Mouse (Mus musculus) forebrain, postnatal 0 days (tissue): ENCODE measurements around the gene Serpina3a. TPM values are rescaled to one million over a fixed set of nuclear protein-coding genes. Genes with fewer than 3 reads are reported as not detected.

Source experiments
- ATAC-seq: fragments of 200-750 bp; cut with Nextera tagmentation; 2 replicates; pipeline ENCODE4 v1.8.0; 2017; ENCODE audit warnings: mild to moderate bottlenecking, moderate library complexity
- DNase-seq: peaks from one replicate; pipeline ENCODE4 v3.0.0-alpha.2; 2015
- H3K27ac ChIP-seq: fragments of 300-500 bp; sonication (generic); 2 replicates; pipeline ENCODE4 v1.5.1; 2014; ENCODE audit warnings: low read depth, mild to moderate bottlenecking, antibody characterized with exemption, low read length, moderate library complexity, mixed read lengths
- H3K27me3 ChIP-seq: fragments of 300-500 bp; sonication (generic); 2 replicates; pipeline ENCODE4 v1.6.1; 2014; ENCODE audit warnings: mild to moderate bottlenecking, low read length, mixed read lengths; ENCODE audit not compliant: insufficient read depth
- H3K36me3 ChIP-seq: fragments of 300-500 bp; sonication (generic); 2 replicates; pipeline ENCODE4 v1.6.1; 2014; ENCODE audit warnings: mild to moderate bottlenecking, moderate library complexity; ENCODE audit not compliant: insufficient read depth
- H3K4me1 ChIP-seq: fragments of 300-500 bp; sonication (generic); 2 replicates; pipeline ENCODE4 v1.6.1; 2014; ENCODE audit warnings: antibody characterized with exemption; ENCODE audit not compliant: insufficient read depth
- H3K4me2 ChIP-seq: fragments of 300-500 bp; sonication (generic); 2 replicates; pipeline ENCODE4 v1.6.1; 2014; ENCODE audit warnings: low read depth, mild to moderate bottlenecking, moderate library complexity
- H3K4me3 ChIP-seq: fragments of 300-500 bp; sonication (generic); 2 replicates; pipeline ENCODE4 v1.5.1; 2014; ENCODE audit warnings: low read depth, low read length, mixed read lengths
- H3K9ac ChIP-seq: fragments of 300-500 bp; sonication (generic); 2 replicates; pipeline ENCODE4 v1.6.1; 2014; ENCODE audit warnings: mild to moderate bottlenecking
- H3K9me3 ChIP-seq: fragments of 300-500 bp; sonication (generic); 2 replicates; pipeline ENCODE4 v1.6.1; 2016; ENCODE audit warnings: low read length
- CTCF ChIP-seq: sonication (generic); IDR thresholded peaks from 2 replicates; pipeline ENCODE4 v1.5.1; 2016; ENCODE audit warnings: antibody characterized with exemption, control low read depth, low read depth
- WGBS: fragments of 180-500 bp; shearing (Covaris S2); extraction: QIAGEN DNeasy Blood & Tissue Kit; methylation state at CpG from one replicate; pipeline ENCODE4 v1.1.7; 2014; 5-methylcytosine and 5-hydroxymethylcytosine counted together
- polyA plus RNA-seq: library from polyadenylated mRNA; unstranded; fragments of >200 nt; fragmentation: Nextera tagmentation; extraction: Ambion mirVana; gene quantifications from 2 replicates; pipeline ENCODE4 v1.2.1, GENCODE M21; 2015
- total RNA-seq: library from RNA; depleted of rRNA; stranded (reverse); fragments of >200 nt; gene quantifications from 2 replicates; pipeline ENCODE4 v1.2.3, GENCODE M21; 2014

The Serpina3a gene
- total and polyA plus RNA-seq, 2 experiments from 2014 or later: not detected

DNA sequence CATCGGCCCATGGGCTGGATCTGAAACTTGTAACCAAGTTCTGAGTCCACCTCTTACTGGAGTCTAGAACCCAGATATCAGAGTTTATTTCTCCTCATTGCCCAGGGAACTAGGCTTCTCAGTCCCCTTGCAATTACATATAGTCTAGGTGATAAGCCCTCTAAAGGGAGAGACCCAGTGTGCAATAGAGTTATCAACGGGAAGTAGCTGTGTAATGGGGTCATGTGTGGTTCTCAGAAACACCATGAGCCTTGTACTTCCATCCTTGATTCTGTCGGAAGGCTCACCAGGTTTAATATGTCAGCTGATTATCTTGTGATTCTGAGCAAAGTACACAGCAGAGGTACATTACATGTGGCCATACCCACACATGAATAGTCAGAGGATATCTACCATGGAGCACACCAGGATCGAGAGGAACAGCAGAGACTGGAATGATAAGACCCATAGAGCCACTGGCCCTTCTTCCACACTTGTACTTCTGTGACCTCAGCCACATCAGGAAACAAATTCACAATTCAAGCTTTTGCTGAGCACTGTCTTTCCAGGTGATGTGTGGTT is 28.1 kb downstream of the Serpina3a start:
- no peak overlapping the region for H3K4me3 ChIP-seq
- DNase-seq: no peak
- H3K27ac ChIP-seq: no peak overlapping the region
- no peak overlapping the region for H3K9ac ChIP-seq
- WGBS: 95% methylated on average over 4 of the region's 4 CpGs
- H3K4me2 ChIP-seq: no peak overlapping the region
- H3K36me3 ChIP-seq: no peaks in the 10 kb centered on the region
- H3K4me1 ChIP-seq: no peaks in the 10 kb centered on the region
- TF ChIP-seq CTCF: no peak
- H3K27me3 ChIP-seq: no peaks in the 10 kb centered on the region
- no peak for ATAC-seq
- no peaks in the 10 kb centered on the region for H3K9me3 ChIP-seq

DNA sequence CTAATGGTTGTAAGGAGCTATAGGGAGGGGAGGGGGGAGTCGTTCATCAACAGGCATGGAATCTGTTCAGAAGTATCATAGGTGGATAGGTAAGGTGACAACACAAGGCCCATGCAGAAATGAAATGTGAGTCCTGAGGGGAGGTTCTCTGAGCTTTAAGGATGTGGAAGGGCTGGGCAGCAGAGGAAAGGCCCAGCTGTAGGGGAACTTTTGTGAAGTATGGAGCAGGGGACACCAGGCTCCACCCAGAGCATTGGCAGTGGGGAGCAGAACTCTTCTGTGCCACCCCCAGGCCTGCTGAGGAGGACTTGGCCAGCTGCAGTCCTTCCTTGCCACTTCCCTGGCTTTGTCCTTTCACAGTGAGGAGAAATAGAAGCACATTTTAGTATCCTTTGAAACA is 29.0 kb downstream of the Serpina3a start:
- DNase-seq (no peak), ATAC-seq (no peak)
- WGBS: 79% methylated on average over 1 of the region's 1 CpGs
- H3K4me3 ChIP-seq: no peak overlapping the region
- H3K4me2 ChIP-seq: no peak overlapping the region
- no peaks in the 10 kb centered on the region for H3K4me1 ChIP-seq
- H3K36me3 ChIP-seq: no peaks in the 10 kb centered on the region
- H3K27me3 ChIP-seq: no peaks in the 10 kb centered on the region
- no peak overlapping the region for H3K9ac ChIP-seq
- H3K27ac ChIP-seq: no peak overlapping the region
- no peak for TF ChIP-seq CTCF
- H3K9me3 ChIP-seq: no peaks in the 10 kb centered on the region

DNA sequence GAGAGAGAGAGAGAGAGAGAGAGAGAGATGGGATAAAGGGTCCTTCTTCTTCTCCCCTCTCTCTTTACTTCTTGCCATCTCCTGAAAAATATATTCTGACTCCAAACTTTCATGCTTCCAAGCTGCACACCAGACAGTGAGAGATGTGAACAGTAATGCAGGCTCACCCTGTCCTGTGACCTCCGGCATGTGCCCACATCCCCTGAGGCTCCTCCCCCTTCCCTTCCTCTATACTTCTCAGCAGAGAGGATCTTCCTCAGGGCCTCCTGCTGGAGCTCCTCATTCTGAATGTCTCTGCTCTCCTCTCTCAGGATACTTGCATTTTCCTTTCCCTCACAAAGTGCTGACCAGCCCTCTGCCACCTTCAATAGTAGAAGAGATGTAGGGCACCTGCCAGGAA is 29.9 kb downstream of the Serpina3a start:
- ATAC-seq: no peak
- no peaks in the 10 kb centered on the region for H3K27me3 ChIP-seq

GRCm38 (mm10) chr12:104143286-104143685 is 30.8 kb downstream of the Serpina3a start:
- no peak for DNase-seq
- no peak overlapping the region for H3K9ac ChIP-seq
- ATAC-seq: no peak
- H3K4me1 ChIP-seq: no peaks in the 10 kb centered on the region
- no peak overlapping the region for H3K4me2 ChIP-seq
- no peaks in the 10 kb centered on the region for H3K36me3 ChIP-seq
- H3K27ac ChIP-seq: no peak overlapping the region
- H3K9me3 ChIP-seq: no peaks in the 10 kb centered on the region
- no peaks in the 10 kb centered on the region for H3K27me3 ChIP-seq
- no peak overlapping the region for H3K4me3 ChIP-seq
- WGBS: 92% methylated on average over 1 of the region's 1 CpGs
- TF ChIP-seq CTCF: no peak

More for the DNA sequence above, 29.9 kb downstream of the Serpina3a start:
- no peak overlapping the region for H3K9ac ChIP-seq
- H3K27ac ChIP-seq: no peak overlapping the region
- no peaks in the 10 kb centered on the region for H3K4me1 ChIP-seq
- 81% methylated on average over 1 of the region's 1 CpGs for whole genome bisulfite sequencing
- no peak for DNase-seq
- H3K9me3 ChIP-seq: no peaks in the 10 kb centered on the region
- no peak for TF ChIP-seq CTCF
- no peak overlapping the region for H3K4me3 ChIP-seq
- H3K36me3 ChIP-seq: no peaks in the 10 kb centered on the region
- no peak overlapping the region for H3K4me2 ChIP-seq

DNA sequence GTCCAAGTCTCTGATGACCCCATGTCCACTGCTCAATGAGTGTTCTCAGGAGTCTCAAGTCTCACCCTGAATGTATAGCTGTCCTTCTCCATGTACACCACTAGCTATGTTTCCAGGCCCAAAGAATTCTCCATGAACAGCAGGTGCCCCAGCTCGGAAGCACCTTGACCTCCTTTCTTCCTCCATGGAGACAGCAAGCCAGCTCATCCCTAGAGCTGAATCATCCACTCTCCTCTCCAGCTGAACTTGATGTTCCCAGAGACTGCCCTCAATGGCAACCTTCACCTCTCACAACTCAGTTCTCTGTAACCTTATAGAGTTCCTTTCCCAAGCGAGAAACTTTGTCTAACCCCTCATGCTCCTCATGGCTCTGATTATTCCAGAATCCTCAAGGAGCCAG is 33.0 kb downstream of the Serpina3a start:
- Histone ChIP-seq H3K9ac (no peak overlapping the region), H3K27ac (no peak overlapping the region), H3K9me3 (no peaks in the 10 kb centered on the region), H3K4me3 (no peak overlapping the region), H3K27me3 (no peaks in the 10 kb centered on the region), H3K36me3 (no peaks in the 10 kb centered on the region), H3K4me1 (no peaks in the 10 kb centered on the region), H3K4me2 (no peak overlapping the region)
- ATAC-seq (no peak), DNase-seq (no peak)
- no peak for TF ChIP-seq CTCF
- 82% methylated on average over 2 of the region's 2 CpGs for WGBS

DNA sequence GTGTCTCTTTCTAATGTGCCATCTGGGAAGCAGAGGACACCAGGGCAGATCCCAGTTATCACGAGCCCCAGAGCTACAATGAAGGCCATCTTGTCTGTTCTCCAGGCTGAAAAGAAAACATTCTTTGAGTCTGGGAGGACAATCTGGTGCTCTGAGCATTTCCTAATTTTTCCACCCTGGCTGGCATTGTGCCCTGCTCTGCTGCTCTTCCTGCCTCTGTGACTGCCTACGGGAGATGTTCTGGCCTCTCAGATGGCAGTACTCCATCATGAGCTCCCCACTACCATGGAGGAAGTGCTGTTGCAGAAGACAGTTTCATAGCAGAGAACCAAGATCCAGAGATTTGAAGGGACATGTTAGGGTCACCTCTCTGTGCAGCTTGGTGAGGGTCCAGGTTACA is 39.5 kb downstream of the Serpina3a start:
- Histone ChIP-seq H3K9ac (no peak overlapping the region), H3K9me3 (no peaks in the 10 kb centered on the region), H3K27ac (no peak overlapping the region), H3K4me3 (no peak overlapping the region), H3K27me3 (no peaks in the 10 kb centered on the region), H3K4me1 (no peaks in the 10 kb centered on the region), H3K4me2 (no peak overlapping the region), H3K36me3 (no peaks in the 10 kb centered on the region)
- TF ChIP-seq CTCF: no peak
- no peak for DNase-seq
- no peak for ATAC-seq
- WGBS: 68% methylated on average over 2 of the region's 2 CpGs

DNA sequence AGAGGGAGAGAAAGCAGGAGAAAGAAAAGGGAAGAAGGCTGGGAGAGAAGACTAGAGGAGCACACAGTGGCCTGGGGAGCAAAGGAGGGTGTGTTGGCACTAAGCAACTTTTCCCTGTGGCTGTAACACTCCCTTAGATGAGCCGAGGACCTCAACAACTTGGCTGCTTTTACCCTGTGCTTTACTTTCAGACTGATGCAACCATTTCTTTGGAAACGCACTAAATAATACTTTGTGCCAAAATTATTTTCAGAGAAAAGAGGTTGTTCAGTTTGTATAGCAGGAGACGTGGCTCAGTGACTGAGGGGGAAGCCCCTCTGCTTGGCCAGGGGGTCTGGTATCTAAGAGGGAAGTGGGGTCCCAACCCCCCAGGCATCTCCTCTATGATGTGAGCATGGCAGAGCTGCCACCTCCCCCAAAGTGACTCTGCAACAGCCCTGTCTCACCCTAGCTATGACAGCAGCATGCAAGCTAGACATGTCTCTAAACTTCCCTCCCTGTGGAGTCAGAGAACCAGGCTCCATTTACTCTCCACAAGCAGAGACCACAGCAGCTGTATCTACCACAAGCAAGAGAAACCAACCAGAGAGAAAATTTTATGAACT is 40.6 kb downstream of the Serpina3a start:
- Histone ChIP-seq H3K4me3 (no peak overlapping the region), H3K27me3 (no peaks in the 10 kb centered on the region), H3K9me3 (no peaks in the 10 kb centered on the region), H3K4me2 (no peak overlapping the region), H3K27ac (no peak overlapping the region), H3K9ac (no peak overlapping the region), H3K36me3 (no peaks in the 10 kb centered on the region), H3K4me1 (no peaks in the 10 kb centered on the region)
- no peak for DNase-seq
- ATAC-seq: no peak
- no peak for TF ChIP-seq CTCF
- 64% methylated on average over 3 of the region's 3 CpGs for WGBS
